Mouse (Mus musculus): ENCODE data around the gene Arsa. TPM values are rescaled to one million over a fixed set of nuclear protein-coding genes. Genes with fewer than 3 reads are reported as not detected.

Arsa gene
- polyA plus RNA-seq, 1 experiment, result 33.2 TPM

DNA sequence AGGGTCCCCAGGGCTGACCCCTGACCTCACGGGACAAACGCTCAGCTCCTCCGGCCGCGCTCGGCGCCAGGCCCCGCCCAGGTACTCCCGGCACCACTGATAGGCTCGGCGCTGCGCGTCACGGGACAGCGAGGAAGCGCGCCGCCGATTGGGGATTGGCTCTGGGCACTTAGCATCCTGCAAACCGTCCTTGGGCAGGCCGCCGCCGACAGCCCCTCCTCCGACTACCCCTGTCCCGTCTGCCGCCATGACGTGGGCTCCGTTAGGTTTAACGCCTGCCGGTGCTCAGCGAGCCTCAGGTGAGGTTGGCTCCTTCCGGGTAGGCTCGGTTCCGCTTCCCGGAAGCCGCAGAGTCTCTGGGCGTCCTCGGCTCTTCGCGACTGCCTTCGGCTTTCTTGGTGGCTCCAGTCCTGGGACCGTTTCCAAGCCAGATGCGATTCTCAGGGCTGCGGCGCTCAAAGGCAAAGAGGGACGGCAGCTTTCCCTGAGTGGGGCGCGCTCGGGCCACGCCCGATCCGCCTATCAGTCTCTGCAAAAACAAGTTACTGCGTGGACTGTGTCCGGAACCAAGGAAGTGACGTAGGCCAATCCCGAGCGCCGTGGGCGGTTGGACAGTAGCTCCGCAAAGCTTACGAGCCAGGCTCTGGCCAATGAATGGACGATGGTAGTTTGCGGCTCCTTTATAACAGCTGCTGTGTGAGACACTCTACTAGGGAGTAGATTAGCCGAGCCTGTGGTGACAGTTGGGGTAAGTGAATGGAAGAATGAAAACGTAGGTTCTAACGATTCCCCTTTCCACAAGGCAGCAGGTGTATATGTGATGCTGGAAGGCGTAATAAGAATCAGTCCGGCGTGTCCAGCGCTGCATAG, 47.6 kb downstream of the Arsa start, which contains the start of the genes C730034F03Rik, Gm44502 and Chkb:
C730034F03Rik (plus strand) TSS at position 238 of the 870 bp plus-strand sequence.
Gm44502 (minus strand) TSS at position 345 of the 870 bp plus-strand sequence.
Chkb (minus strand) TSS at position 557 of the 870 bp plus-strand sequence.
- Histone ChIP-seq H3K79me2 (ENCODE audit: control insufficient read depth, insufficient read depth) (peaks cover 12% of the 10 kb centered on the region), H3K27me3 (ENCODE audit: control insufficient read depth, insufficient read depth, insufficient read length) (no peaks in the 10 kb centered on the region), H3K4me2 (ENCODE audit: low read depth) (peak within 1 kb of the TSS; percentile 99), H3K4me3 (peak within 1 kb of the TSS; percentile 89), H3ac (ENCODE audit: control insufficient read depth, insufficient read length) (peak within 1 kb of the TSS; percentile 2), H3K36me3 (ENCODE audit: control insufficient read depth, insufficient read depth) (peaks cover 9% of the 10 kb centered on the region)
- TF ChIP-seq CEBPB (IDR thresholded peaks at IDR 0.05; ENCODE audit: insufficient read depth, poor library complexity, severe bottlenecking) (no peak), REST (IDR thresholded peaks at IDR 0.05; ENCODE audit: insufficient read depth, insufficient read length) (no peak), MYOG (IDR thresholded peaks at IDR 0.05; ENCODE audit: control insufficient read depth in 1 of 3, insufficient read depth in 1 of 3, insufficient read length in 2 of 3, low read depth in 2 of 3) (peak in 2 of 3 experiments; percentile 63 to 65), TCF12 (IDR thresholded peaks at IDR 0.05; ENCODE audit: insufficient read depth, poor library complexity, severe bottlenecking) (no peak), USF1 (IDR thresholded peaks at IDR 0.05; ENCODE audit: low read depth) (peak; percentile 2), POLR2AphosphoS2 (IDR thresholded peaks at IDR 0.05; ENCODE audit: insufficient read length, low read depth) (peak; percentile 71), E2F4 (IDR thresholded peaks at IDR 0.05; ENCODE audit: insufficient read depth) (no peak), MAX (IDR thresholded peaks at IDR 0.05; ENCODE audit: low read depth) (no peak), POLR2A (IDR thresholded peaks at IDR 0.05; ENCODE audit: insufficient read length, low read depth) (peak; percentile 75), TCF3 (IDR thresholded peaks at IDR 0.05; ENCODE audit: insufficient read length, low read depth) (no peak), MYOD1 (IDR thresholded peaks at IDR 0.05; ENCODE audit: control insufficient read depth in 1 of 3, insufficient read length in 2 of 3, low read depth in 2 of 3) (peak in 2 of 3 experiments; percentile 26 to 68), SRF (IDR thresholded peaks at IDR 0.05; ENCODE audit: control insufficient read depth, insufficient read length, low read depth) (no peak)

DNA sequence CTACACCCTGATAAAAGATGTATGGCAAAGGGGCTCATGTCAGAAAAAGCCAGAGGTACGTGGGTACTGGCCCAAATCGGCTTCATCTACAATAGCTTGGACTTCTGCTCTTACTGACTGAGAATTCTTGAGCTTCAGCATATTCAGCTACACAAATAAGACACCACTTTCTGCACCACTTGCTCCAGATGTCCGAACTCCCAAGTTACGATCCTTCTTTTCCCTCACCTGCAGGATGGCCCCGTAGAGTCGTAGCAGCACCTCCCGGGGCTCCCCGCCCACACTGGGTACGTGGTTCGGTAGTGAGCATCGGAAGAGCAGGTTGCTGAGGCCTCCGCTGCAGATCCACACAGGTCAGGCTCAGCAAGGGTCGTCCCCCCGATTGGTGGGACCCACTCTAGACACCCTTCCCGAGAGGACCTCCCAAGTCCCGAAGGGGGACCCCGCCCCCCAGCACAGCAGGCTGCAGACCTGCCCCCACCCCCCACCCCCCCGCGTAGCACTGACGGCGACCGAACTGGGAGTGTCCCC, 48.3 kb downstream of the Arsa start:
- TF ChIP-seq TCF12 (IDR thresholded peaks at IDR 0.05; ENCODE audit: insufficient read depth, poor library complexity, severe bottlenecking) (no peak), E2F4 (IDR thresholded peaks at IDR 0.05; ENCODE audit: insufficient read depth) (no peak), MAX (IDR thresholded peaks at IDR 0.05; ENCODE audit: low read depth) (no peak), MYOG (IDR thresholded peaks at IDR 0.05; ENCODE audit: control insufficient read depth in 1 of 3, insufficient read depth in 1 of 3, insufficient read length in 2 of 3, low read depth in 2 of 3) (no peak), TCF3 (IDR thresholded peaks at IDR 0.05; ENCODE audit: insufficient read length, low read depth) (no peak), POLR2AphosphoS2 (IDR thresholded peaks at IDR 0.05; ENCODE audit: insufficient read length, low read depth) (no peak), CEBPB (IDR thresholded peaks at IDR 0.05; ENCODE audit: insufficient read depth, poor library complexity, severe bottlenecking) (no peak), SRF (IDR thresholded peaks at IDR 0.05; ENCODE audit: control insufficient read depth, insufficient read length, low read depth) (no peak), MYOD1 (IDR thresholded peaks at IDR 0.05; ENCODE audit: control insufficient read depth in 1 of 3, insufficient read length in 2 of 3, low read depth in 2 of 3) (no peak), USF1 (IDR thresholded peaks at IDR 0.05; ENCODE audit: low read depth) (no peak), POLR2A (IDR thresholded peaks at IDR 0.05; ENCODE audit: insufficient read length, low read depth) (no peak), REST (IDR thresholded peaks at IDR 0.05; ENCODE audit: insufficient read depth, insufficient read length) (no peak)
- H3K79me2 ChIP-seq (ENCODE audit: control insufficient read depth, insufficient read depth), result peaks cover 12% of the 10 kb centered on the region
- peak overlapping the region; percentile 99 for H3K4me2 ChIP-seq (ENCODE audit: low read depth)
- H3K36me3 ChIP-seq (ENCODE audit: control insufficient read depth, insufficient read depth), result peaks cover 9% of the 10 kb centered on the region
- peak overlapping the region; percentile 2 for H3ac ChIP-seq (ENCODE audit: control insufficient read depth, insufficient read length)
- H3K4me3 ChIP-seq, result peak overlapping the region; percentile 89
- no peaks in the 10 kb centered on the region for H3K27me3 ChIP-seq (ENCODE audit: control insufficient read depth, insufficient read depth, insufficient read length)

DNA sequence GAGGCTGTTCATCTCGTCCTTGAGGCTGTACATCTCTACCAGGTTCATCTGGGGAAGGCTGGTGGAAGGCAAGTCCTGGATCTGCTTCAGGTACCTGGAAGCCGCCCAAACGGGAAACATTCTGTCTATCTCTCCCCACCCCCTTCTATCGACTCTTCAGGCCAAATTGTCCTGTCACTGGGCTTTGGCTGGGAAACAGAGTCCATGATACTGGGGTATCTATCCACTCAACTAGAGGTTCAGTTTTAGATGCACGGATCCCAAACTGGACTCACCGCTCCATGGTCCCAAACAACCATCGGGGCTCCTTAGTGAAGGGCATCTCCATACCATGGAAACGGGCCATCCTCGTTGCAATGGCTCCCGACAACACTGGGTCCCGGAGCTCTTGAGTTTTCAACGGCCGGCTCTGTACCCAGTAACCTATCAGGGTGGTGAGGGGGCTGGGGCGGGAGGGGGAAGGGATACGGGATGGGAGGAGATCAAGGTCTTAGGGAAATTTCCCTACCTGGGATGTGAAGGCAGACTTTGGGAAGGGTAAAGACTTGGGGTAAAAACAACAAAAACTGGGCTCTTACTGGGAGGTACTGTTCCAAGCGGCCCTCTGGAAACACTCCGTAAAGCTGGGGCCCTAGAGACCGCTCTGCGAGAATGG, 49.0 kb downstream of the Arsa start:
- Histone ChIP-seq H3K4me3 (peak overlapping the region; percentile 89), H3K4me2 (ENCODE audit: low read depth) (peak overlapping the region; percentile 99), H3K27me3 (ENCODE audit: control insufficient read depth, insufficient read depth, insufficient read length) (no peaks in the 10 kb centered on the region), H3K79me2 (ENCODE audit: control insufficient read depth, insufficient read depth) (peaks cover 12% of the 10 kb centered on the region), H3ac (ENCODE audit: control insufficient read depth, insufficient read length) (peak overlapping the region; percentile 2), H3K36me3 (ENCODE audit: control insufficient read depth, insufficient read depth) (peaks cover 9% of the 10 kb centered on the region)
- TF ChIP-seq TCF3 (IDR thresholded peaks at IDR 0.05; ENCODE audit: insufficient read length, low read depth) (no peak), POLR2A (IDR thresholded peaks at IDR 0.05; ENCODE audit: insufficient read length, low read depth) (no peak), E2F4 (IDR thresholded peaks at IDR 0.05; ENCODE audit: insufficient read depth) (no peak), MAX (IDR thresholded peaks at IDR 0.05; ENCODE audit: low read depth) (no peak), REST (IDR thresholded peaks at IDR 0.05; ENCODE audit: insufficient read depth, insufficient read length) (no peak)

DNA sequence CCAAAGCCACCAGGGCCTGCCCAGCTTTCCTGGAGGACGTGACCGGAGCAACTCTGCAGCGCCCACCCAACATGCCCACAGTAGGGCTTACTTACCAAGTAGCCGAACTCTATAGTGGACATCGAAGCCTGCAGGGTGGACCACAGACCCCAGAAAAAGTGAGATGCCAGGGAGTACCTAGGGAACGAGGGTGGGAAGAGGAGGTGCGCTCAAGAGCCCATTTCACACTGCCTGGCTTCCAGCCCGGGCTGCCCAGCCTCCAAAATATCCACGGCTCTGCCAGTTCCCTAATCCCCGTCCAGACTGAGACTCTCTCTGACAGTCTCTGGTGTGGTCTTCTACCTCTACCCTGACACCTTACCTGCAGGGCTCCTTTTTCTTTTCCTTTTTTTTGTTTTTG, 50.5 kb downstream of the Arsa start:
- H3K79me2 ChIP-seq (ENCODE audit: control insufficient read depth, insufficient read depth), result peaks cover 12% of the 10 kb centered on the region
- H3K27me3 ChIP-seq (ENCODE audit: control insufficient read depth, insufficient read depth, insufficient read length), result no peaks in the 10 kb centered on the region
- H3K4me3 ChIP-seq, result no peak overlapping the region
- H3ac ChIP-seq (ENCODE audit: control insufficient read depth, insufficient read length), result no peak overlapping the region
- H3K36me3 ChIP-seq (ENCODE audit: control insufficient read depth, insufficient read depth), result peaks cover 9% of the 10 kb centered on the region
- TF ChIP-seq POLR2AphosphoS2 (IDR thresholded peaks at IDR 0.05; ENCODE audit: insufficient read length, low read depth), result no peak
- no peak for TF ChIP-seq E2F4 (IDR thresholded peaks at IDR 0.05; ENCODE audit: insufficient read depth)
- no peak for TF ChIP-seq MYOG (IDR thresholded peaks at IDR 0.05; ENCODE audit: control insufficient read depth in 1 of 3, insufficient read depth in 1 of 3, insufficient read length in 2 of 3, low read depth in 2 of 3)
- TF ChIP-seq TCF3 (IDR thresholded peaks at IDR 0.05; ENCODE audit: insufficient read length, low read depth), result no peak
- TF ChIP-seq SRF (IDR thresholded peaks at IDR 0.05; ENCODE audit: control insufficient read depth, insufficient read length, low read depth), result no peak
- TF ChIP-seq POLR2A (IDR thresholded peaks at IDR 0.05; ENCODE audit: insufficient read length, low read depth), result no peak
- no peak for TF ChIP-seq REST (IDR thresholded peaks at IDR 0.05; ENCODE audit: insufficient read depth, insufficient read length)
- H3K4me2 ChIP-seq (ENCODE audit: low read depth), result no peak overlapping the region
